Mouse (Mus musculus) CD4-positive naive resting alpha-beta T cell, adult 76 days (primary cell): Measurements from ENCODE around the gene Sult2a4. TPM values are rescaled to one million over a fixed set of nuclear protein-coding genes. Genes with fewer than 3 reads are reported as not detected.

Source experiments
- total RNA-seq: library from RNA; stranded (reverse); gene quantifications from one replicate; pipeline ENCODE4 v1.2.4, GENCODE M21; 2023

The Sult2a4 gene
- total RNA-seq: not detected

GRCm38 (mm10) chr7:13989507-13989906 is at the start of gene Sult2a4:
Sult2a4 (minus strand) TSS chr7:13989607.

Other genes with a start within 250 kb of the Sult2a4 start
- not detected for gene Sult2a1, start 152.2 kb downstream of the Sult2a4 start, total RNA-seq
- gene Sult2a3, start 133.4 kb upstream of the Sult2a4 start, total RNA-seq: not detected